Mouse (Mus musculus) MEL-GATA-1-ER (cell line): ENCODE measurements at regions not wholly inside any gene's neighbourhood (a gene's known extent, or its start where the extent isn't known, plus 50 kb on each side); places are given as distances from the start of the nearest gene placed in this dataset.
"Not testable (repeated sequence)": the region's sequence is repeated elsewhere in the genome, so short reads cannot be mapped to it uniquely, and the experiment has no call there.

ENCODE experiments used
- DNase-seq: peaks from one replicate; pipeline ENCODE4 v3.0.0-alpha.2; 2012; ENCODE audit warnings: low read depth; ENCODE audit errors: extremely low read depth

GRCm38 (mm10) chr12:117327086-117327485 lies 189.2 kb upstream of the Rapgef5 start:
- not testable (repeated sequence) for DNase-seq

- DNase-seq = no peak
These were observed 185.9 kb upstream of the Rapgef5 start for GRCm38 (mm10) chr12:117330418-117330817.

GRCm38 (mm10) chr12:117336856-117337255 lies 179.4 kb upstream of the Rapgef5 start:
- DNase-seq = no peak

- no peak for DNase-seq
These were observed 174.0 kb upstream of the Rapgef5 start for GRCm38 (mm10) chr12:117342321-117342720.

GRCm38 (mm10) chr12:117343121-117343520 lies 173.2 kb upstream of the Rapgef5 start:
- DNase-seq = no peak

GRCm38 (mm10) chr12:117343605-117344004 lies 172.7 kb upstream of the Rapgef5 start:
- not testable (repeated sequence) for DNase-seq

GRCm38 (mm10) chr12:117344266-117345087 lies 171.8 kb upstream of the Rapgef5 start:
- DNase-seq = no peak

- no peak for DNase-seq
These were observed 170.9 kb upstream of the Rapgef5 start for GRCm38 (mm10) chr12:117345088-117345977.

GRCm38 (mm10) chr12:117346091-117346490 lies 170.2 kb upstream of the Rapgef5 start:
- DNase-seq = no peak

- no peak for DNase-seq
These were observed 169.1 kb upstream of the Rapgef5 start for GRCm38 (mm10) chr12:117347135-117347534.

GRCm38 (mm10) chr12:117348516-117348915 lies 167.8 kb upstream of the Rapgef5 start:
- no peak for DNase-seq

GRCm38 (mm10) chr12:117351900-117352299 lies 164.4 kb upstream of the Rapgef5 start:
- no peak for DNase-seq

GRCm38 (mm10) chr12:117352511-117352910 lies 163.8 kb upstream of the Rapgef5 start:
- DNase-seq = no peak

- DNase-seq = no peak
These were observed 163.3 kb upstream of the Rapgef5 start for GRCm38 (mm10) chr12:117352938-117353337.

- no peak for DNase-seq
These were observed 158.5 kb upstream of the Rapgef5 start for GRCm38 (mm10) chr12:117357811-117358210.

- no peak for DNase-seq
These were observed 157.4 kb upstream of the Rapgef5 start for GRCm38 (mm10) chr12:117358891-117359290.

GRCm38 (mm10) chr12:117360215-117360614 lies 156.1 kb upstream of the Rapgef5 start:
- no peak for DNase-seq

- no peak for DNase-seq
These were observed 154.5 kb upstream of the Rapgef5 start for GRCm38 (mm10) chr12:117361826-117362225.

- not testable (repeated sequence) for DNase-seq
These were observed 152.8 kb upstream of the Rapgef5 start for GRCm38 (mm10) chr12:117363457-117363856.

- no peak for DNase-seq
These were observed 151.1 kb upstream of the Rapgef5 start for GRCm38 (mm10) chr12:117365181-117365580.

GRCm38 (mm10) chr12:117365876-117366275 lies 150.4 kb upstream of the Rapgef5 start:
- DNase-seq = no peak

GRCm38 (mm10) chr12:117378297-117378887 lies 137.9 kb upstream of the Rapgef5 start:
- DNase-seq = no peak
